15 mouse cellular contexts compared by ENCODE assay signal in the genomic region with DNA sequence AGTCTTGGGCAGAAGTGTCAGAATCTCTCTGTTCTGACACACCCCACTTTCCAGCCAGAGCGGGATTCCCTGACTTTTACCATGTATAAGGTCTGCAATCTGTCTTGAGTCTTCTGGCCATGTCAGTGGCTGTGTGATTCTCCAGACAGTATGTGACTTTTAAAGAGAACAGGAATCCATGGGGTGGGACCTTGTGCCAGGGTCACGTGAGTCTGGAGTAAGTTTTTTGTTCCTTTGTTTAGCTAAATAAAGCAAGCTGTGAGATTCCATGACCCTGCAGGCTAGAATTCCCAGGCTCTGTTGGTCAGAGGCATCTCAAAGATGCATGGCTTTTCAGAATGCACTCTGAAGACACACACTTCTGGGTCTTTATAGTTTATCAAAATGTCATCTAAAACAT. TPM values are rescaled to one million over a fixed set of nuclear protein-coding genes. Genes with fewer than 3 reads are reported as not detected.
DNase-seq lines count a peak whose midpoint lies in the region; ATAC-seq lines count a peak whose summit lies in the region.
"Had no signal": no experiment of that assay in that cellular context is flagged by ENCODE, and none has a peak within 500 bp of the region (broad histone marks: within the 10 kb centered on the region; RNA-seq: fewer than 3 reads in every experiment).

No protein-coding gene starts in this region.

- no peaks in the 10 kb centered on the region for H3K27me3 ChIP-seq in heart, embryonic 13.5 days (replicated peaks)
- no peaks in the 10 kb centered on the region for H3K27me3 ChIP-seq in kidney, embryonic 15.5 days
- no peaks in the 10 kb centered on the region for H3K27me3 ChIP-seq in embryonic facial prominence, embryonic 10.5 days (replicated peaks; ENCODE audit: low read depth, poor library complexity, severe bottlenecking)
- H3K27me3 ChIP-seq: liver, embryonic 15.5 days had no signal

- WGBS in heart, embryonic 13.5 days = 16% methylated on average over 2 of the region's 2 CpGs
- WGBS in kidney, embryonic 15.5 days = 51% methylated on average over 2 of the region's 2 CpGs
- 39% methylated on average over 2 of the region's 2 CpGs for WGBS in embryonic facial prominence, embryonic 10.5 days

- no peaks in the 10 kb centered on the region for H3K9me3 ChIP-seq in heart, embryonic 13.5 days
- H3K9me3 ChIP-seq in kidney, embryonic 15.5 days (replicated peaks) = no peaks in the 10 kb centered on the region
- no peaks in the 10 kb centered on the region for H3K9me3 ChIP-seq in embryonic facial prominence, embryonic 10.5 days
- H3K9me3 ChIP-seq: liver, embryonic 15.5 days had no signal

- no peak for ATAC-seq in heart, embryonic 13.5 days (ENCODE audit: extremely low read depth, insufficient number of reproducible peaks, low FRiP score, low TSS enrichment)
- ATAC-seq in kidney, embryonic 15.5 days (replicated peaks; ENCODE audit: low FRiP score) = no peak
- ATAC-seq: forebrain, postnatal 0 days had no signal

- H3K4me1 ChIP-seq in heart, embryonic 13.5 days = peaks cover 83% of the 10 kb centered on the region
- H3K4me1 ChIP-seq in kidney, embryonic 15.5 days = peaks cover 74% of the 10 kb centered on the region
- peaks cover 41% of the 10 kb centered on the region for H3K4me1 ChIP-seq in embryonic facial prominence, embryonic 10.5 days

- peak overlapping the region; percentile 90 for H3K27ac ChIP-seq in heart, embryonic 13.5 days (replicated peaks)
- H3K27ac ChIP-seq in kidney, embryonic 15.5 days = peak overlapping the region; percentile 52
- H3K27ac ChIP-seq in embryonic facial prominence, embryonic 10.5 days (replicated peaks) = peak overlapping the region; percentile 63
- H3K27ac ChIP-seq: hindbrain, embryonic 14.5 days had no signal

- H3K4me2 ChIP-seq in heart, embryonic 13.5 days = no peak overlapping the region
- no peak overlapping the region for H3K4me2 ChIP-seq in kidney, embryonic 15.5 days
- H3K4me2 ChIP-seq: hindbrain, embryonic 14.5 days; liver, embryonic 15.5 days had no signal

- no peak for DNase-seq in heart, adult 9 months (ENCODE audit: low spot score in 2 of 2)
- no peak for DNase-seq in kidney, adult 18-20 months
- DNase-seq in ES-CJ7 (ENCODE audit: low read depth, low spot score) = peak; percentile 51
- no peak for DNase-seq in embryonic facial prominence, embryonic 10.5 days (ENCODE audit: low spot score)
- no peak for DNase-seq in cerebellum, adult 18-20 months
- DNase-seq in frontal cortex, postnatal 25 days (ENCODE audit: low spot score in 2 of 2) = no peak
- DNase-seq: cerebellum, adult 11 months; forebrain, postnatal 0 days; gastrocnemius, postnatal 10 days; layer of hippocampus, postnatal 36 days; right cerebral cortex, postnatal 14 days had no signal

- no peaks in the 10 kb centered on the region for H3K36me3 ChIP-seq in heart, embryonic 13.5 days
- no peaks in the 10 kb centered on the region for H3K36me3 ChIP-seq in kidney, embryonic 15.5 days
- H3K36me3 ChIP-seq in embryonic facial prominence, embryonic 10.5 days (replicated peaks) = no peaks in the 10 kb centered on the region
- H3K36me3 ChIP-seq: liver, embryonic 15.5 days had no signal

- H3K4me3 ChIP-seq in heart, embryonic 13.5 days = no peak overlapping the region
- no peak overlapping the region for H3K4me3 ChIP-seq in kidney, embryonic 15.5 days (replicated peaks)
- no peak overlapping the region for H3K4me3 ChIP-seq in embryonic facial prominence, embryonic 10.5 days
- H3K4me3 ChIP-seq: liver, embryonic 15.5 days had no signal

- H3K9ac ChIP-seq in heart, embryonic 13.5 days = peak overlapping the region; percentile 21
- H3K9ac ChIP-seq in kidney, embryonic 15.5 days = no peak overlapping the region
- H3K9ac ChIP-seq: forebrain, postnatal 0 days; hindbrain, embryonic 14.5 days; liver, embryonic 15.5 days had no signal

RNA-seq across cellular contexts. Expression of a gene that starts 16.7 kb away (rescaled TPM):
- polyA plus RNA-seq in heart, embryonic 13.5 days (2015; fragmentation: Nextera tagmentation; extraction: Ambion mirVana) = 103 and 105 TPM in 2 replicates
- 182 and 184 TPM in 2 replicates for polyA plus RNA-seq in kidney, embryonic 15.5 days (2015; fragmentation: Nextera tagmentation; extraction: Ambion mirVana)
- polyA plus RNA-seq in embryonic facial prominence, embryonic 10.5 days (2016; fragmentation: Nextera tagmentation; extraction: Ambion mirVana) = 51.6 and 55.0 TPM in 2 replicates
